Mouse (Mus musculus): ENCODE data around the gene Gm10065.
A peak's percentile ranks its signal among the peaks of the same experiment; 100 is the strongest.
"Not testable (repeated sequence)": the region's sequence is repeated elsewhere in the genome, so short reads cannot be mapped to it uniquely, and the experiment has no call there.

Gm10065 gene

GRCm38 (mm10) chr13:21478759-21479670, at the start of gene Gm10065, which contains the start of gene Zkscan4:
Gene Gm10065, minus strand, starts transcription at chr13:21479441.
Gene Zkscan4, plus strand, starts transcription at chr13:21478907.
- peak; percentile 78 to 81 for DNase-seq

DNA sequence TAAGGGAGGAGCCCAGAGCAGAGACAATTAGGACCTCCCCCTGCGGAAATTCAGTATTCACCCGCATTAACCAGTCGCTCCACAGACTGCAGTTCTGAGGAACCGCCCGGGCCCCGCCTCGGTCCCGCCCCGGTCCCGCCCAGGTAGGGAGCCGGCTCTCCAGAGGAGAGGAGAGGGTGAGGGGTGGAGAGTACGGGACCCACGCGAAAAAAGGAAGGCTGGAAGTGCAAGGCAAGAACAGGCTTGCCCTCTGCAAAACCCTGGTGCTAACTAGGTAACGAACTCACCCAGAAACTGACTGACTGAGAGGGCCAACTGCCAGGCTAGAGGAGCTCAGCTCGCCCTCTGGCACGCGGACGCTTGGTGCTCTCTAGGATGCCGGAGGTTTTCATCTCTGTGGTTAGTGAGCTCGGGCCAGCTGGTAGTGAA, 27.0 kb upstream of the Gm10065 start:
- DNase-seq = peak; percentile 81 to 82

- DNase-seq = no peak
Observed at GRCm38 (mm10) chr13:21502296-21502695, 23.1 kb upstream of the Gm10065 start.

GRCm38 (mm10) chr13:21501182-21501581, 21.9 kb upstream of the Gm10065 start, which contains the start of gene Gm11273:
Gene Gm11273, minus strand, starts transcription at chr13:21501418.
- DNase-seq = not testable (repeated sequence)

- DNase-seq = peak; percentile 19 to 25
Observed at GRCm38 (mm10) chr13:21495080-21495479, 15.8 kb upstream of the Gm10065 start, which contains the start of gene AK157302. Gene AK157302, plus strand, starts transcription at chr13:21495223.

DNA sequence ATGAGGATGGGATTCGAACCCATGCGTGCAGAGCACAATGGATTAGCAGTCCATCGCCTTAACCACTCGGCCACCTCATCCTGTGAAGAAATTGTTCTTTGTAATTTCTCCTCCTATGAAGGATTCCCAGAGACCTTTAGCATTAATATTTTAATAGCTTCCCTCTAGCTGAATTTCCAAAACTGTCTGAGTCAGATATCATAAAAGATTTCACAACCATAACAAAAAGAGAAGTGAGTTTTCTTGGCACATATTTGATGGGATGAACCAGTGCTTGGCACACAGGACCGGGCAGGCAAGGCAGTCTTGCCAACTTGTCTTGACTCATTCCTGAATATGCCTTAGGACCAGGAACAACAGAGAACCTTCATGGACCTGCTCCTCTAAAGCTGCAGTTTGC, 13.6 kb upstream of the Gm10065 start:
- no peak for DNase-seq

GRCm38 (mm10) chr13:21486881-21487280, 7.6 kb upstream of the Gm10065 start:
- no peak for DNase-seq

DNA sequence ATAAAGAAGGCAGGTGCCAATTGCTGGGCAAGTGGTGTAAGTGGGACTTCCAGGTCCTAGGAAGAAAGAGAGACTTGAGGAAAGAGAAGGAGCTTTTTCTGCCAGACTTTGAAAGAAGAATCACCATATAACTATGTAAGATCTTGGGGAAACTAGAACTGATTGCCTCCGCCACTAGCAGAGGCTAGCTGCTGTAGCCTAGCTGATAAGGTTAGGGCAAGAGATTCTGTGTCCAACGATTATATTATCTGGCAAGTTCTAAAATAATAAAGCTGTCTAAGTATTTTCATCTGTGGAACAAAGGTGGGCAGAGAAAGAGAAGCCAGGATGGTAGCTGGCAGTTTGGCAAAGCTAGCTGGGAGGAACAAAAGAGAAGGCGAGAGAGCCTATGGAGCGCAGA, 6.8 kb downstream of the Gm10065 start:
- DNase-seq = no peak

- DNase-seq = no peak
Observed at GRCm38 (mm10) chr13:21469097-21469496, 10.1 kb downstream of the Gm10065 start.

- peak; percentile 88 to 90 for DNase-seq
Observed at GRCm38 (mm10) chr13:21468061-21469019, 10.9 kb downstream of the Gm10065 start, which contains the start of gene Nkapl. Gene Nkapl, minus strand, starts transcription at chr13:21468509.

- no peak for DNase-seq
Observed at GRCm38 (mm10) chr13:21467336-21467735, 11.9 kb downstream of the Gm10065 start.

DNA sequence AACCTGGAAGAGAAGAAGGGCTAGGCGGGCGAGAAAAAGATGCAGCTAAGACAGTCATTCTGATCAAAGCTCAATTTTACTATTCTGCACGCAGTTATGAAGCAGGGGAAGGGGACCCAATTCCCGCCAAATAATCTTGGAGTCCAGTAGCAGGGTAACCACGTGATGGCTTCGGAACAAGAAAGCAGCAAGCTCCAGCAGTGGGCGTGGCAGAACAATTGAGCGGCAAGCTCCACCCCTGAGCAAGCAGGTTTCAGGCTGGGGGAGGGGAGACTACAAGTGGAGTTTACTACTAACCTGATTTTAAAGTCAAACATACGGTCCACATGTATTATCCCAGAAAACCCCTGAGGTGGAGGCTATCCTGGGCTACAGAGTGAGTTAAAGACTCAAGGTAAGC, 16.7 kb downstream of the Gm10065 start:
- DNase-seq = not testable (repeated sequence)

DNA sequence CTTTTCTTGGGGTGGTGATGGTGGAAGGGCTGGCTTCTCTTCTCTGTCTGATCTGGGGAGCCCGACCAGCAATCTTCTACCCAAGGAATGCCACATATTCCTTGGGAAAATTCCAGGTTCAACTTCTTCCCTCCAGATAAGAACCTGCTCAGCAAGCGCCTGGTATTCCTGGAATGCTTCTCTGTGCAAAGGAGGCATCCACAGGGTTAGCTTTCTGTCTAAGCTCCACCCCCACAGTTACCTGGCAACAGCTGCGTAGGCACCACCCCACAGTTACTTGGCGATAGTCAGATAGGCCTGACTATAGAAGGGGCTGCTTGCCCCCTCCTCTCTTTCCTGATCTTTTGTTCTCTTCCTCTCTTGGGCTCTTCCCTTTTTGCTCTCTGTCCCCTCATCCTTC, 22.9 kb downstream of the Gm10065 start:
- no peak for DNase-seq

- DNase-seq = no peak
Observed at GRCm38 (mm10) chr13:21454133-21454532, 25.1 kb downstream of the Gm10065 start.

GRCm38 (mm10) chr13:21453449-21453848, 25.8 kb downstream of the Gm10065 start, which contains the start of gene Zscan26:
Gene Zscan26, minus strand, starts transcription at chr13:21453730.
- DNase-seq = peak; percentile 83 to 88

DNA sequence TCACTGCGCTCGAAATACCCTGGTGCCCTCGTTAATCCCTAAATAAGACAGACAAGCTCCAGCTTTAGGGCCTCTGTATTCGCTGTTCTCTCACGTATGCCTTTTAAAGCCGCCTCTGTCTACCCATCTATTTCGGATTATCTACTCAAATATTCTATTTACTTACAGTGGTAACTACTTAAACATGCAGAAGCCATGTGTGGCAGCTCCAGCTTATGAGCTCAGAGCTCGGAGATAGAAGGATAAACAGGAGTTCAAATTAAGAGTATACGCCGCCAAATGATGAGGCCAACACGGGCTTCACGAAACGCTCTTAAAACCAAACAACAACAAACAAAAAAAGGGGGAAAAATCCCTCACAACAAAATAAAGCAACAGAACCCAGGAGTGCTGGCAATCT, 26.2 kb downstream of the Gm10065 start:
- DNase-seq = no peak

DNA sequence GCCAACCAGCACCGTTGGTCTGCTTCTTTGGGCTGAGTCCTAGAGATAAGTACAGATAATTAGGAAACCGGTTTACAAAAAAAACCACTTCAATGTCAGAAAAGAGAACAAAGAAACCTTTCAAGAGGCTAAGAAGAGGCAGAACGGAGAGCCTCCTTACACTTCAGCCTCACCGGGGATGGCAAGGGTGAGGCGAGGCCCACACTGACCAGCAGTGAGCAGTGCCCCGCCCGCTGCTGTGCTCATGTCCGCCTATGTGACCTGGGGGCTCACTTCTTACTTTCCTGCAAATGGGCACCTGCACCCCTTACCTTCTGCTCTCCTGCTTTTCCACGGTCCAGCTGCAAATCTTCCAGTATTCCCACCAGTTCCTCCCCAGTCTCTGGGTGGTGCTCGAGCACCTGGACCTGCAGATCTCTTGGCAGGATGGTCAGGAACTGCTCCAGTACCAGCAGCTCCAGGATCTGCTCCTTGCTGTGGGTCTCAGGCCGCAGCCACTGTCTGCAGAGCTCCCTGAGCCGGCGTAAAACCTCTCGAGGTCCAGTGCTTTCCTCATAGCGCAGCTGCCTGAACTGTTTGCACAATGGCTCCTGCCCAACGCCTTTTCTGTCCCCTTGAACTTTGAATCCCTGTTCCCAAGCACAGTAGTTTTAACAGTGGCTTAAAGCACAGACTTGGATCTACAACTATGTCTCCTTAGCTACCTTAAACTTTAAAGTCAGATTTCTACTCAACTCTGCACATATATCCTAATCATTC, 31.2 kb downstream of the Gm10065 start:
- no peak for DNase-seq

DNA sequence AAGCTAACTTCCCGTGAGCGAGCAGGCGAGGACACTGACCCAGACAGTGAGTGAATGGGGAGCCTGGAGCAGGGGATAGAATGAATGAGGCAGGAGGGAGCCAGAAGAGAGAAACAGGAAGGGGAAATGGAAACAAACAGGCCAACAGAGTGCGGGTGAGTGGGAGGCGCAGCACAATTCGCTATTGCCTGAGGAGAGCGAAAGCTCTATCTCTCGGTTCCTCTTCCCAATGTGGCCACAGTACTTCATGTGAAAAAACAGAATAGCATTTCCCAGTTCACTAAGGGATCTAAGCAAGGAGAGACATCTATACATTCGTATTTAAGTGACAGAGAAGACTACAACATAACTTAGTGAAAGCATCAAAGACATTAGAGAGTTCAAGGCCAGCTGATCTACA, 32.4 kb downstream of the Gm10065 start:
- no peak for DNase-seq

DNA sequence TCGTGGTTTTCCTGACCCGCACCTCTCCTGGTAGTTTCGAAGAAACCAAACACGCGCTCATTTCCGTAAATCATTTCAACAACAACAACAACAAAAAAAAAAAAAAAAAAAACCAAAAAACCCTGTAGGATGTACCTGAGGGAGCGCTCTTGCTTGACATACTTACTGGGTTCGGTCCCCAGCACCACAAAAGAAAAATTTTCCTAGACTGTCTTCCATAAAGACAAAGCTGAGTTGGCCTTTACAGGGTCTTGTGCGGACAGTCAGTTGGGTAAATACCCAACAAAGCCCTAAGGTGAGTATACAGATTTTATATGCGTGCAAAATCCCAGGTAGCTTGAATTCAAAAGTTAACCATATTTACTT, 38.1 kb downstream of the Gm10065 start:
- no peak for DNase-seq

DNA sequence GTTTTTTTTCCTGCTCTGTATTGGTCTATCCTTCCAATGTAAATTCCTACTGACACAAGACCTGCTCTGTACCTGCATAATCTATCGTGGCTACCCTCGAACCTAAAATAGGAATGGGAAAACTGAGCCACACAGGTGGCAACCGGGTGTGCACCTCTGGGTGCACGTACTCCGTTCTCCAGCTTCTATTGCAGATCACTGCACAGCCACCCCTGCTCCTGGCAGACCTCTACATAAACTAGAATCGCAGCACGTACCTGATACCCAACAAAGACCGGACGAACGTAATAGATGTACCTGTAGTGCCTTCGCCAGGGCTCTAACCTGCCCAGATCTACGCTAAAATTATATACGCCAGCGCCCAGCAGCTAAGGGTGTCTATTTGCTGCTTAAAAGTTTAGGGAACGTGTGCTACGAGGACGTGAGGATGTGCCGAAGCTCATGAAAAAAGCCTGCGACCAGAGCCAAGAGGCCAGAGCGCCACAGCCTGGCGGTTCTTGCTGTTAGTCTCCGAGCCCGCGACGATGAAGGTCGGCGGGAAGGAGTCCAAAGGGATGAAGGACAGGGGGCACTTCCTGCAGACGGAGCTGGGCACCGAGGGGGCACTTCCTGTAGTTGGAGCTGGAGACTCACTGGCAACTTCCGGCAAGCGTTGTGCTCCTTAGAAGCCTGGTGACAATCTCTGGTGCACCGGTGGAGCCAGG, 38.6 kb downstream of the Gm10065 start, which contains the start of gene Pgbd1:
Pgbd1 (minus strand) TSS at position 556 of the 704 bp plus-strand sequence.
- peak; percentile 80 to 84 for DNase-seq

DNA sequence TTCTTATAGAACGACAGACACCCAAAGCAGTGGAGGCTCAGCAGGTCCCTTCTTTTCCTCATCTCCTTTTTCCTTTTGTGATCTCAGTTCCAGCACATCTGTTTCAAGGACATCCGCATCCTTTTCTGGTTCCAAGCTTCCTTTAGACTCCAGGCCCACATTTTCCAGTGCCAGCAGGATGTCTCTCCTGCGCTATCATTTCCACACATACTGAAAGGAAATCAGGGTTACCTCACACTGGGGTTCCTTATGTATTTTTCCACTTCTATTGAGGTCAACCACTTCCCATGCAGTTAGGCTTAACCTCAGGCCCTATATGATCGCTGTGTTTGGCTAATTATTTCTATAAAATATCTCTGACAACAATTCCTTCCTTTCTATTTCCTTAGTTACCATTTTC, 43.8 kb downstream of the Gm10065 start:
- no peak for DNase-seq
